Mouse (Mus musculus) liver, embryonic 14.5 days (tissue): ENCODE data around the gene Casp8ap2.

ENCODE experiments used
- CTCF ChIP-seq: IDR thresholded peaks from 2 replicates; pipeline ENCODE4 v1.5.1; 2016; ENCODE audit warnings: antibody characterized with exemption, low read depth, control low read depth
- EP300 ChIP-seq: IDR thresholded peaks from 2 replicates; pipeline ENCODE4 v1.6.1; 2016; ENCODE audit warnings: antibody characterized with exemption, low read depth

DNA sequence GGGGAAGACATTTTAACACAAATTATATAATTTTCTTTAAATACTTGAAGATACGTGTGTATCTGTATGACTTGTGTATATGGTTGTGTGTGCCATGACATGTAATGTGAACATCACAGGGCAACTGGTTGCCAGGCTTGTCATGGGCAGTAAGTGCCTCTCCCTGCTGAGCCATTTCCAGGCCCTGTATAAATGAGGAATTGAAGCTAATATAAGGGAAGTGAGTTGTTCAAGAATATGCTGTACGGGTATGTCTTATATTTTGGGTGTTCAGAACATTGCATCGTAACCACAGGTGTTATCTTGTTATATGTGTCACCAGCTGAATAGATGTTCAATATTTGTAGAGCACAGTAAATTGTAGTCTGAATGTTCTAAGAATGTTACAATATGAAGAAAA lies 62.2 kb downstream of the Casp8ap2 start:
- no peak for TF ChIP-seq CTCF
- no peak for TF ChIP-seq EP300
